Mouse (Mus musculus) embryonic facial prominence, embryonic 14.5 days (tissue): ENCODE measurements around the gene Galnt12. TPM values are rescaled to one million over a fixed set of nuclear protein-coding genes. Genes with fewer than 3 reads are reported as not detected.
"Not testable (repeated sequence)": the region's sequence is repeated elsewhere in the genome, so short reads cannot be mapped to it uniquely, and the experiment has no call there.

ENCODE experiments used
- ATAC-seq: fragments of 200-750 bp; cut with Nextera tagmentation; 2 replicates; pipeline ENCODE4 v1.8.0; 2017; ENCODE audit warnings: low read depth, moderate number of reproducible peaks, moderate TSS enrichment
- DNase-seq: peaks from one replicate; pipeline ENCODE4 v3.0.0-alpha.2; 2015; ENCODE audit warnings: low spot score
- H3K27ac ChIP-seq: fragments of 300-500 bp; sonication (generic); replicated peaks from 2 replicates; pipeline ENCODE4 v1.5.1; 2014; ENCODE audit warnings: low read depth, mild to moderate bottlenecking, low read length, moderate library complexity
- H3K27me3 ChIP-seq: fragments of 300-500 bp; sonication (generic); replicated peaks from 2 replicates; pipeline ENCODE4 v1.6.1; 2014; ENCODE audit warnings: low read length; ENCODE audit not compliant: control insufficient read depth, insufficient read depth
- H3K36me3 ChIP-seq: fragments of 300-500 bp; sonication (generic); 2 replicates; pipeline ENCODE4 v1.6.1; 2014; ENCODE audit warnings: low read length, mixed read lengths; ENCODE audit not compliant: control insufficient read depth, insufficient read depth
- H3K4me1 ChIP-seq: fragments of 300-500 bp; sonication (generic); 2 replicates; pipeline ENCODE4 v1.6.1; 2014; ENCODE audit warnings: antibody characterized with exemption, low read length; ENCODE audit not compliant: control insufficient read depth, insufficient read depth
- H3K4me2 ChIP-seq: fragments of 300-500 bp; sonication (generic); 2 replicates; pipeline ENCODE4 v1.6.1; 2014; ENCODE audit warnings: low read depth, mild to moderate bottlenecking, low read length, moderate library complexity, mixed read lengths
- H3K4me3 ChIP-seq: fragments of 300-500 bp; sonication (generic); 2 replicates; pipeline ENCODE4 v1.5.1; 2014; ENCODE audit warnings: low read depth, mild to moderate bottlenecking, low read length
- H3K9ac ChIP-seq: fragments of 300-500 bp; sonication (generic); 2 replicates; pipeline ENCODE4 v1.6.1; 2014; ENCODE audit warnings: low read depth, mild to moderate bottlenecking, low read length, moderate library complexity, mixed read lengths
- H3K9me3 ChIP-seq: fragments of 300-500 bp; sonication (generic); 2 replicates; pipeline ENCODE4 v1.6.1; 2016; ENCODE audit warnings: low read length; ENCODE audit not compliant: control insufficient read depth
- WGBS: fragments of 180-500 bp; shearing (Covaris S2); extraction: QIAGEN DNeasy Blood & Tissue Kit; methylation state at CpG from one replicate; pipeline ENCODE4 v1.1.7; 2014; 5-methylcytosine and 5-hydroxymethylcytosine counted together
- polyA plus RNA-seq: library from polyadenylated mRNA; unstranded; fragments of >200 nt; fragmentation: Nextera tagmentation; extraction: Ambion mirVana; gene quantifications from 2 replicates; pipeline ENCODE4 v1.2.1, GENCODE M21; 2014

The Galnt12 gene
- polyA plus RNA-seq, 1 experiment from 2014 or later = 4.5 TPM

GRCm38 (mm10) chr4:47055170-47055569 lies 36.5 kb upstream of the Galnt12 start:
- not testable (repeated sequence) for ATAC-seq

GRCm38 (mm10) chr4:47055570-47056080 lies 36.1 kb upstream of the Galnt12 start:
- H3K27me3 ChIP-seq = no peaks in the 10 kb centered on the region
- DNase-seq (no peak), ATAC-seq (no peak)
- 95% methylated on average over 6 of the region's 6 CpGs for WGBS
- no peaks in the 10 kb centered on the region for H3K36me3 ChIP-seq
- no peak overlapping the region for H3K4me2 ChIP-seq
- H3K27ac ChIP-seq = no peak overlapping the region
- no peak overlapping the region for H3K4me3 ChIP-seq
- H3K9me3 ChIP-seq = no peaks in the 10 kb centered on the region
- H3K9ac ChIP-seq = no peak overlapping the region
- peaks cover 16% of the 10 kb centered on the region for H3K4me1 ChIP-seq

More at GRCm38 (mm10) chr4:47055170-47055569, 36.5 kb upstream of the Galnt12 start:
- not testable (repeated sequence) for H3K27me3 ChIP-seq, H3K4me2 ChIP-seq, H3K27ac ChIP-seq, H3K9me3 ChIP-seq, H3K36me3 ChIP-seq, H3K4me3 ChIP-seq, H3K9ac ChIP-seq, DNase-seq
- H3K4me1 ChIP-seq = peaks cover 19% of the 10 kb centered on the region
- 92% methylated on average over 9 of the region's 9 CpGs for WGBS

DNA sequence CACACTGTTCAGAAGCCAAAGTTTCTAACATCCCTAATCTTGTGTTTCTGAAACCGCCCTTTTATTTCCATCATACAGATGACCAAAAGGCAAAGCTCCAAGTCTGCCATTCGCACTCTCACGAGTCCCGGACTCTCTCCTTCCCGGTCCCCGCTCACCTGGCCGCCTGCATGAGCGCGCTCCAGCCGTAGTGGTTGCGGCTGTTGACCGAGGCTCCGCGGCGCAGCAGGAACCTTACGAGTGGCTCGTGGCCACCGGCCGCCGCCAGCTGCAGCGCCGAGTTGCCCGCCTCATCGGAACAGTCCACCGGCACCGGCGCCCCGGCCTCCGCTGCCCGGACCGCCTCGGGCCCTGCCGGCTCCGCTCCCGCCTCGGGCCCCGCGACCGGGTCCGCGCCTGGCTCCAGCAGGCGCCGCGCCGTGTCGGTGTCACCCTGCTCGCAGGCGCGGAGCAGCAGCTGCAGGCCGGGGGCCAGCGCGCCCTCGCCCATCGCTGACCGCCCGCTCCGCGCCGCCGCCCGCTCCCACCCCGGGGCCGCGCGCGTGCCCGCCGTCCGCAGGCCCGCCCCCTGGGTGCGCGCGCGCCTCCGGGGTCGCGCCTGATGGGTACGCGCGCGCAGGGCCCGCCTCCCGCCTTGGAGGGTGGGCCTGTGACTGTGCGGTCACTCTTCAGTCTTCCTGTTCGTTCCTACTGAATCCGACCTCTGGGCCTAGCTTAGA lies 34.8 kb upstream of the Galnt12 start, which contains the start of gene Anks6:
Anks6 (minus strand) TSS at position 637 of the 719 bp plus-strand sequence.
- peak within 1 kb of the TSS; percentile 83 for H3K4me3 ChIP-seq
- H3K36me3 ChIP-seq = no peaks in the 10 kb centered on the region
- DNase-seq (peak; percentile 89), ATAC-seq (peak; percentile 92)
- peak within 1 kb of the TSS; percentile 65 for H3K27ac ChIP-seq
- WGBS = under 1% methylated on average over 34 of the region's 86 CpGs
- H3K9ac ChIP-seq = peak within 1 kb of the TSS; percentile 85
- H3K4me1 ChIP-seq = peaks cover 10% of the 10 kb centered on the region; the same call in 1 of the 2 replicates
- no peaks in the 10 kb centered on the region for H3K9me3 ChIP-seq
- peak within 1 kb of the TSS; percentile 73 for H3K4me2 ChIP-seq
- no peaks in the 10 kb centered on the region for H3K27me3 ChIP-seq

GRCm38 (mm10) chr4:47057510-47058325 lies 34.0 kb upstream of the Galnt12 start:
- H3K4me3 ChIP-seq = peak overlapping the region; percentile 83
- peak; percentile 16; the same call in 1 of the 2 replicates for ATAC-seq
- peak overlapping the region; percentile 85 for H3K9ac ChIP-seq
- peaks cover 10% of the 10 kb centered on the region; the same call in 1 of the 2 replicates for H3K4me1 ChIP-seq
- H3K27ac ChIP-seq = no peak overlapping the region; the same call in 1 of the 2 replicates
- H3K36me3 ChIP-seq = no peaks in the 10 kb centered on the region
- H3K27me3 ChIP-seq = no peaks in the 10 kb centered on the region
- H3K9me3 ChIP-seq = no peaks in the 10 kb centered on the region
- peak overlapping the region; percentile 73 for H3K4me2 ChIP-seq
- 36% methylated on average over 24 of the region's 25 CpGs for WGBS
- no peak for DNase-seq

DNA sequence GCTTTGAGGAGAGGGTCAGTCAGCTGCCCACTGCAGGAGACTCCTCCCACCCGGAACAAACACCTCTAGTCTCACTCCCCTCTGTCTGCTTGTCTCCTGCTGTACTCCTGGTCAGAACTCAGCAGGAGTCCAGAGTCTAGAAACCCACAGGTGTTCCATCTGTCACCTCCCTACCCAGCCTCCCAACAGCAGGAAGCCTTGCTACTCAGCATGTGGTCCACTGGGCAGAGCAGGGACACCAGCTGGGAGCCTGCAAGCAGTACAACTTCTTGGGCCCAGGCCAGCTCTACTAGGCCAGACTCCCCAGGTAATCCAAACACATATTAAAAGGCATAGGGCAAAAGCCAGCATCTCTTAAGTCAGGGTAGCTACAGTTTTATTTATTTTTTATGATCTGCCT lies 30.8 kb upstream of the Galnt12 start:
- WGBS = 0% methylated on average over 1 of the region's 1 CpGs
- Histone ChIP-seq H3K27ac (no peak overlapping the region), H3K27me3 (no peaks in the 10 kb centered on the region), H3K4me2 (no peak overlapping the region), H3K4me3 (no peak overlapping the region), H3K4me1 (peaks cover 10% of the 10 kb centered on the region; the same call in 1 of the 2 replicates), H3K9ac (no peak overlapping the region), H3K36me3 (no peaks in the 10 kb centered on the region), H3K9me3 (no peaks in the 10 kb centered on the region)
- DNase-seq = no peak
- ATAC-seq = no peak

GRCm38 (mm10) chr4:47075054-47075453 lies 16.7 kb upstream of the Galnt12 start:
- H3K27ac ChIP-seq = no peak overlapping the region
- no peaks in the 10 kb centered on the region for H3K9me3 ChIP-seq
- H3K36me3 ChIP-seq = no peaks in the 10 kb centered on the region
- no peak overlapping the region for H3K4me2 ChIP-seq
- H3K27me3 ChIP-seq = no peaks in the 10 kb centered on the region
- no peak overlapping the region for H3K4me3 ChIP-seq
- H3K4me1 ChIP-seq = no peaks in the 10 kb centered on the region
- WGBS = 27% methylated on average over 2 of the region's 2 CpGs
- peak; percentile 41 for ATAC-seq
- no peak overlapping the region for H3K9ac ChIP-seq
- DNase-seq = peak; percentile 39

DNA sequence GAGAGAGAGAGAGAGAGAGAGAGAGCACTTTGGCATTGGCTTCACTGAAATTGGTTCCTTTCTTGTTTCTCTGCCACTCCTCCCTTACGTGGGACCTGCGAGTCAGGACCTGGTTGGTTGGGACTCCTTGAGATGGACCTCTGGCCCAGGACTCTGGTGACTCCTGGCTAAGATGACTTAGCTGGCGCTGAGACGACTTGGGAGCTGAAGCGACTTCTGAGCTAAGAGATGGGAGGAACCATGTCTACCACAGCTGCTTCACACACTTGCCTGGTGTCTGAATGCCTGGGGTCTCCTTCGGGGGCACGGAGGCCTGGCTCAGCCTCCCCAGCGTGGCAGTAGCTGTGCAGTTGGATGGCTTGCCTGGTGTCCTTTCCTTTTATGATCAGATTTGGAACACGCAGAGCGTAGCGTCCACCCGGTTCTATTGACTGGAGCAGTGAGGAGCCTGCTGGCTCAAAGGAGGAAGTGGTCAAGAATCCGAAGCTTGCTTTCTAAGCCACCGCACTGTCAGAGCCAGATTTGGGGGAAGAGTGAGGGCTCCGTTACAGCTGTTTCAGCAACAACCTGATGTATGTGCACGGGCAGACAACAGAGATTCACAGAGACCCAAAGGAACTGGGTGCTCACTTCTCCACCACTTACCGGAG lies 11.6 kb upstream of the Galnt12 start:
- H3K4me2 ChIP-seq = no peak overlapping the region
- no peak overlapping the region for H3K27ac ChIP-seq
- no peaks in the 10 kb centered on the region for H3K4me1 ChIP-seq
- no peaks in the 10 kb centered on the region for H3K27me3 ChIP-seq
- 88% methylated on average over 17 of the region's 17 CpGs for WGBS
- H3K36me3 ChIP-seq = no peaks in the 10 kb centered on the region
- ATAC-seq = no peak
- no peak overlapping the region for H3K9ac ChIP-seq
- H3K9me3 ChIP-seq = no peaks in the 10 kb centered on the region
- H3K4me3 ChIP-seq = no peak overlapping the region
- DNase-seq = no peak

DNA sequence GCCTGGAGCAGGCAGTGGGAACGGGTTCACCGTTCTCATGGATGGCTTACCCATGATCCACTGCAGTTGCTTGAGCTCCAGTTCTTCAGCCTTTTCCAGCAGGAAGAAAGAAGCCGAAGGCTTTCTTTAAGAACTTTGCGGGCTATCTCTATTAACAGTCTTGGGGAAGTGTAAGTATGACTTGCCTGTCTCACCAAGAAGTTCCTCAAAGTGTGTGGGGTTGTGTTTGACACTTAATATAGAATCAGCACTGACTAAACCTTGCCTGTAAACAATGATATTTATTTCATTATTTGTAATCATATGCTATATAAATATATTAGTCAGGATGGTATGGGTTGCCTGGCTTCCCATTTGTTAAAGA lies 11.1 kb upstream of the Galnt12 start:
- Histone ChIP-seq H3K4me1 (no peaks in the 10 kb centered on the region), H3K9ac (no peak overlapping the region), H3K4me2 (no peak overlapping the region), H3K4me3 (no peak overlapping the region), H3K27me3 (no peaks in the 10 kb centered on the region), H3K36me3 (no peaks in the 10 kb centered on the region), H3K27ac (no peak overlapping the region), H3K9me3 (no peaks in the 10 kb centered on the region)
- 90% methylated on average over 4 of the region's 4 CpGs for WGBS
- no peak for DNase-seq
- ATAC-seq = no peak
